Mouse (Mus musculus) liver, adult 2 months (tissue): Measurements from ENCODE around the gene Tsnaxip1.

Experiments
- CTCF ChIP-seq: fragments of 200-500 bp; IDR thresholded peaks from 2 replicates; pipeline ENCODE4 v1.5.1; 2011; ENCODE audit warnings: low read depth, low read length, control low read depth
- POLR2A ChIP-seq: fragments of 200-500 bp; IDR thresholded peaks from 2 replicates; pipeline ENCODE4 v1.6.1; 2011; ENCODE audit warnings: low read length, control low read depth; ENCODE audit not compliant: insufficient read depth; ENCODE audit errors: extremely low read depth

DNA sequence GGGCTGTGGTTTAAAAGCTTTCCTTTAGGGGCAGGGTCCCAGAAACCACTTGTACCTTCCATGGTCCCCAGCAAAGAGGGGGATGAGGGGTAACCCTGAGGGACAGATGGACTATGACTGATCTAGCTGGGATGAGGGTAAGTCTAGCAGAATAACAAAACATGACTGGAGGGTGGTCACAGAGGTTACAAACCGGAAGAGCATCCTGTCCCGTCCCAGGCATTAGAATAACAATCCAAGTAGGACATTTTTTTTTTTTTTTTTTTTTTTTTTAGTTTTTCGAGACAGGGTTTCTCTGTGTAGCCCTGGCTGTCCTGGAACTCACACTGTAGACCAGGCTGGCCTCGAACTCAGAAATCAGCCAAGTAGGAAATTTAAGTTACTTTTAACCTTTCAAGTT lies 22.5 kb downstream of the Tsnaxip1 start:
- TF ChIP-seq POLR2A, result no peak
- no peak for TF ChIP-seq CTCF
